In genomic region chr7:102312840-102313534, GRCm38 (mm10) we compare ENCODE assay signal across 23 mouse cellular contexts. TPM values are rescaled to one million over a fixed set of nuclear protein-coding genes. Genes with fewer than 3 reads are reported as not detected.
DNase-seq lines count a peak whose midpoint lies in the region; ATAC-seq and TF ChIP-seq lines count a peak whose summit lies in the region.
"Had no signal": no experiment of that assay in that cellular context is flagged by ENCODE, and none has a peak within 500 bp of the region (broad histone marks: within the 10 kb centered on the region; RNA-seq: fewer than 3 reads in every experiment).

No protein-coding gene starts in this region.

- peaks cover 19% of the 10 kb centered on the region for H3K4me1 ChIP-seq in intestine, postnatal 0 days (replicated peaks; ENCODE audit: control insufficient read depth, insufficient read depth, low read length)
- no peaks in the 10 kb centered on the region for H3K4me1 ChIP-seq in stomach, postnatal 0 days (replicated peaks; ENCODE audit: control insufficient read depth, insufficient read depth)
- H3K4me1 ChIP-seq: embryonic facial prominence, embryonic 13.5 days; heart, embryonic 15.5 days; midbrain, embryonic 13.5 days; neural tube, embryonic 12.5 days had no signal

- no peak for TF ChIP-seq CTCF in intestine, postnatal 0 days (IDR thresholded peaks at IDR 0.05; ENCODE audit: low read depth)
- TF ChIP-seq CTCF in stomach, postnatal 0 days (IDR thresholded peaks at IDR 0.05; ENCODE audit: low read depth): no peak

- peak; percentile 34 for DNase-seq in lung, postnatal 25 days (ENCODE audit: low spot score)
- DNase-seq in lung, postnatal 14 days: no peak
- DNase-seq in stomach, postnatal 0 days (ENCODE audit: low spot score): no peak
- no peak for DNase-seq in retina, embryonic 14.5 days (ENCODE audit: low spot score)
- no peak for DNase-seq in cerebellum, adult 8-10 months
- no peak for DNase-seq in urinary bladder, postnatal 36 days (ENCODE audit: low spot score in 2 of 2)
- DNase-seq: adrenal gland, postnatal 10 days; cerebellum, postnatal 14 days; embryo, embryonic 11 days; forebrain, postnatal 0 days; gastrocnemius, postnatal 36 days; heart, postnatal 36 days; layer of hippocampus, postnatal 36 days; thymus, postnatal 4 days had no signal

- no peaks in the 10 kb centered on the region for H3K36me3 ChIP-seq in intestine, postnatal 0 days (ENCODE audit: control insufficient read depth, insufficient read depth)
- H3K36me3 ChIP-seq in stomach, postnatal 0 days (ENCODE audit: control insufficient read depth, insufficient read depth, low read length): no peaks in the 10 kb centered on the region
- H3K36me3 ChIP-seq: embryonic facial prominence, embryonic 13.5 days; heart, embryonic 15.5 days; midbrain, embryonic 13.5 days; neural tube, embryonic 12.5 days had no signal

- no peak overlapping the region for H3K4me2 ChIP-seq in intestine, postnatal 0 days (replicated peaks; ENCODE audit: low read depth)
- no peak overlapping the region for H3K4me2 ChIP-seq in stomach, postnatal 0 days (replicated peaks; ENCODE audit: low read depth)
- H3K4me2 ChIP-seq: embryonic facial prominence, embryonic 13.5 days; heart, embryonic 15.5 days; hindbrain, embryonic 14.5 days; midbrain, embryonic 13.5 days; neural tube, embryonic 12.5 days had no signal

- H3K9me3 ChIP-seq in intestine, postnatal 0 days (ENCODE audit: control insufficient read depth): no peaks in the 10 kb centered on the region
- H3K9me3 ChIP-seq in stomach, postnatal 0 days (ENCODE audit: control insufficient read depth, low read length): no peaks in the 10 kb centered on the region
- H3K9me3 ChIP-seq: embryonic facial prominence, embryonic 13.5 days; heart, embryonic 15.5 days; midbrain, embryonic 13.5 days; neural tube, embryonic 12.5 days had no signal

- H3K4me3 ChIP-seq in intestine, postnatal 0 days (ENCODE audit: low read depth, low read length): no peak overlapping the region
- H3K4me3 ChIP-seq in stomach, postnatal 0 days (ENCODE audit: low read depth, low read length): no peak overlapping the region
- H3K4me3 ChIP-seq: embryonic facial prominence, embryonic 13.5 days; heart, embryonic 15.5 days; midbrain, embryonic 13.5 days; neural tube, embryonic 12.5 days had no signal

- ATAC-seq in common myeloid progenitor, adult 5-6 weeks (replicated peaks; ENCODE audit: low read depth, poor library complexity, severe bottlenecking): 0 out of 2 replicates have a peak, but pooled peaks have one; percentile 33
- peak; percentile 87 for ATAC-seq in intestine, postnatal 0 days
- ATAC-seq in stomach, postnatal 0 days (ENCODE audit: low FRiP score, low TSS enrichment): peak; percentile 54; the same call in 1 of the 2 replicates
- ATAC-seq: activated CD4-positive, CD25-positive, alpha-beta regulatory T cell, adult 4 months; forebrain, postnatal 0 days; inflammation-experienced regulatory T-cells, adult 6 months; midbrain, embryonic 13.5 days had no signal

- H3K27ac ChIP-seq in intestine, postnatal 0 days (ENCODE audit: low read depth, low read length): no peak overlapping the region
- no peak overlapping the region for H3K27ac ChIP-seq in stomach, postnatal 0 days (replicated peaks)
- H3K27ac ChIP-seq: embryonic facial prominence, embryonic 13.5 days; heart, embryonic 15.5 days; hindbrain, embryonic 14.5 days; midbrain, embryonic 13.5 days; neural tube, embryonic 12.5 days had no signal

- no peaks in the 10 kb centered on the region for H3K27me3 ChIP-seq in intestine, postnatal 0 days (replicated peaks; ENCODE audit: control insufficient read depth, insufficient read depth, low read length)
- no peaks in the 10 kb centered on the region for H3K27me3 ChIP-seq in stomach, postnatal 0 days (ENCODE audit: control insufficient read depth, insufficient read depth, low read length)
- H3K27me3 ChIP-seq: embryonic facial prominence, embryonic 13.5 days; heart, embryonic 15.5 days; midbrain, embryonic 13.5 days; neural tube, embryonic 12.5 days had no signal

- no peak overlapping the region for H3K9ac ChIP-seq in intestine, postnatal 0 days (ENCODE audit: low read depth, low read length)
- H3K9ac ChIP-seq in stomach, postnatal 0 days (ENCODE audit: low read length): no peak overlapping the region
- H3K9ac ChIP-seq: embryonic facial prominence, embryonic 13.5 days; forebrain, postnatal 0 days; heart, embryonic 15.5 days; hindbrain, embryonic 14.5 days; midbrain, embryonic 13.5 days; neural tube, embryonic 12.5 days had no signal

- WGBS in intestine, postnatal 0 days: 46% methylated on average over 4 of the region's 4 CpGs
- 58% methylated on average over 4 of the region's 4 CpGs for WGBS in stomach, postnatal 0 days

- TF ChIP-seq EP300 in stomach, postnatal 0 days (optimal IDR thresholded peaks at IDR 0.05): no peak

RNA-seq across cellular contexts. Expression of gene Stim1, which starts 45.4 kb away (rescaled TPM):
- 20.5 and 41.0 TPM in 2 replicates for total RNA-seq in common myeloid progenitor, adult 5-6 weeks (2017)
- polyA plus RNA-seq in intestine, postnatal 0 days (2015; fragmentation: Nextera tagmentation; extraction: Ambion mirVana): 13.0 and 13.8 TPM in 2 replicates
- polyA plus RNA-seq in stomach, postnatal 0 days (2015; fragmentation: Nextera tagmentation; extraction: Ambion mirVana): 26.4 and 29.5 TPM in 2 replicates

RNA-seq across cellular contexts. Expression of gene Rhog, which starts 57.1 kb away (rescaled TPM):
- total RNA-seq in common myeloid progenitor, adult 5-6 weeks (2017): 40.9 and 43.0 TPM in 2 replicates
- 74.2 and 78.1 TPM in 2 replicates for polyA plus RNA-seq in intestine, postnatal 0 days (2015; fragmentation: Nextera tagmentation; extraction: Ambion mirVana)
- 52.1 and 53.1 TPM in 2 replicates for polyA plus RNA-seq in stomach, postnatal 0 days (2015; fragmentation: Nextera tagmentation; extraction: Ambion mirVana)

Comparison
In these comparisons a context has a peak if more than half of its experiments do, and no peak if none do; other contexts are left out.
1. ATAC-seq: peak in every context shown above with its lines; median percentile 87 in intestine, postnatal 0 days; 54 in stomach, postnatal 0 days; 33 in common myeloid progenitor, adult 5-6 weeks.